Mouse (Mus musculus): Measurements from ENCODE around the gene Phf21b.
"Not testable (repeated sequence)": the region's sequence is repeated elsewhere in the genome, so short reads cannot be mapped to it uniquely, and the experiment has no call there.

Phf21b gene

GRCm38 (mm10) chr15:84856006-84856995 is at the start of gene Phf21b:
Gene Phf21b, minus strand, starts transcription at chr15:84856049.
- no peak for DNase-seq (ENCODE audit: extremely low spot score, low read depth, low spot score)

GRCm38 (mm10) chr15:84903843-84904385 is 48.1 kb upstream of the Phf21b start:
- no peak for DNase-seq (ENCODE audit: extremely low spot score, low read depth, low spot score)

- no peak for DNase-seq (ENCODE audit: extremely low spot score, low read depth, low spot score)
Observed at GRCm38 (mm10) chr15:84898077-84898476, 42.2 kb upstream of the Phf21b start.

DNA sequence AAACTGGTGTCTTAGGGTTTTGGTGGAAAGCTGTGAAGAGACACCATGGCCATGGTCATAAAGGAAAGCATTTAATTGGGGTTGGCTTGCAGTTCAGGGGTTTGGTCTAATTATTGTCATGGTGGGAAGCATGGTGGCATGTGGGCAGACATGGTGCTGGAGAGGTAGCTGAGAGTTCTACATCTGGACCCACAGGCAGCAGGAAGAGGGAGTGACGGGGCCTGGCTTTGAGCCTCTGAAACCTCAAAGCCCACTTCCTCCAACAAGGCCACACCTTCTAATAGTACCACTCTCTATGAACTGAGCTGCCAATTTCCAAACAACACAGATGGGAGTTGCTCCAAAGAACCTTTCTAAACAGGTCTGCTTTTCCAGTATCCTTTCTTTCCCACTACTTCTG is 40.8 kb upstream of the Phf21b start:
- no peak for DNase-seq (ENCODE audit: extremely low spot score, low read depth, low spot score)

GRCm38 (mm10) chr15:84896216-84896615 is 40.4 kb upstream of the Phf21b start:
- DNase-seq (ENCODE audit: extremely low spot score, low read depth, low spot score): not testable (repeated sequence)

GRCm38 (mm10) chr15:84891658-84892057 is 35.8 kb upstream of the Phf21b start:
- DNase-seq (ENCODE audit: extremely low spot score, low read depth, low spot score): peak; percentile 56

- DNase-seq (ENCODE audit: extremely low spot score, low read depth, low spot score): no peak
Observed at GRCm38 (mm10) chr15:84891246-84891645, 35.4 kb upstream of the Phf21b start.

DNA sequence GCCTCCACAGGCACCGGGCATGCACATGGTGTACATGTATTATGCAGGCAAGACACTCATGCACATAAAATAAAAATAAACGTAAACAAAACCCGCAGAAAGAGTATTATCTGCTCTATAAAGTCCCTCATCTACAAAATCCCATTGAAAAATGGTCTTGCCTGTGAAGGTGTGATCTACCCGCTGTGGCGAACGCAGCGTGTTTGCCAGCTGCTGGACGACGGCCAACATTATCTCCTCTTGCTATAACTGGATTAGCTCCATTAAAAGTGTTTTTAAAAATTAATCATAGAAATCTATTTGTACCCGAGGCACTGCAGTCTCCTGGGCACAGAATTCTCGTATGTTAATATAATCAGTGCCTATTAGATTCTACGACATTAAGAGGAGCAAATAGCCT is 32.2 kb upstream of the Phf21b start:
- no peak for DNase-seq (ENCODE audit: extremely low spot score, low read depth, low spot score)

DNA sequence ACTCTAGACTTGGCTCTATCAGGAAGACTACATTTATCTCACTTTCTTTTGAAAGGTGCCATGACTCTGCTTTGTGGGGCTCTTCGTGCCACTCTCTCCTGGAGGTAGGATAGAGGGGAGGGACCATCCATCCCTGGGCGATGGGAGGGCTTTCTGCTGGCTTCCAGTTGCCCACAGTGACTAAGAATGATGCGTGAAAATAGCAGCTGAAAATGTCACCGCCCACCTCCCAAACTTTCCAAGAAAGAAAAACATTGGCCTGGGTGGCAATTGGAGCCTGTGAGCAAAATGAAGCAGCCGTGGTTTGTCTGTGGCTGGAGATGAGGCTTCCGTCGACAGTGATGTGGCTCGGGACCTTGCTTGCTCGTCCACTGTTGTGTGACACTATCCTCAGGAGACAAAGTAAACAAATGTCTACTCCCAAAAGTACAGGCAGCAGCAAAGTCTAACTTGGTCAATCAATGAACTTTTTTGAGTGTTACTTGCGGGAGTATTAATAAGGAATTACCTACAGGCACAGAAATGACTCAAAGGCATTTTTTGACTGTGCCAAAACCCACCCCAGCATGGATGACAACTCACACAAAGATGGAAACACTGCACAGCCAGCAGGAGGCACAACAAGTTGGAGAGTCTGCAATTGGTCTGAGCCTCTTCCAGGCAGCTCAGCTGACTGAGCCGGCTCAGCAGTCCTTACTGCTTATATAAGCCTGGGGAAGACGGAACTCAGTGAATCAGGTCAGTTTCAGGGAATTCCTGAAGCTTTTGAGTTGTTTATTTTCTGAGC is 21.4 kb upstream of the Phf21b start:
- no peak for DNase-seq (ENCODE audit: extremely low spot score, low read depth, low spot score)

DNA sequence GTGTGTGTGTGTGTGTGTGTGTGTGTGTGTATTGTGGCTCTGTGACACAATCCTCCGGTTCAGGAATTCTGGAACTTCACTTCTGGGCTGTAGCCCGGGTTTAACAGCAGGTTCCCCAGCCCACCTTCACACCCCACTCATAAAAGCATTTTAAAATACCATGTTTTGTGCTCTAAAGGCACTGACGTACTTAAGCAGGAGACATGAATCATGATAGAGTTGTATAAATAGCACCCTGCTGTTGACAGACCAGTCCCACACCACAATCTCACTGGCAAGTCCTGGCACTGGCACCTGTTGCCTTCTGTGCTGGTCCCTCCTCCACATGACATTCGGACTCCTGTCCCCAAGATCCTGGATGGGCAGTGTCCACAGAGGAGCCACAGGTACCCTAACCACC is 18.0 kb upstream of the Phf21b start:
- DNase-seq (ENCODE audit: extremely low spot score, low read depth, low spot score): no peak

GRCm38 (mm10) chr15:84873079-84873478 is 17.2 kb upstream of the Phf21b start:
- DNase-seq (ENCODE audit: extremely low spot score, low read depth, low spot score): no peak

GRCm38 (mm10) chr15:84871802-84872201 is 16.0 kb upstream of the Phf21b start:
- no peak for DNase-seq (ENCODE audit: extremely low spot score, low read depth, low spot score)

GRCm38 (mm10) chr15:84861911-84862310 is 6.1 kb upstream of the Phf21b start:
- no peak for DNase-seq (ENCODE audit: extremely low spot score, low read depth, low spot score)

GRCm38 (mm10) chr15:84857623-84858022 is 1.8 kb upstream of the Phf21b start:
- no peak for DNase-seq (ENCODE audit: extremely low spot score, low read depth, low spot score)

GRCm38 (mm10) chr15:84854921-84855901 is 638 bp downstream of the Phf21b start:
- no peak for DNase-seq (ENCODE audit: extremely low spot score, low read depth, low spot score)

- DNase-seq (ENCODE audit: extremely low spot score, low read depth, low spot score): no peak
Observed at GRCm38 (mm10) chr15:84854171-84854811, 1.6 kb downstream of the Phf21b start.

DNA sequence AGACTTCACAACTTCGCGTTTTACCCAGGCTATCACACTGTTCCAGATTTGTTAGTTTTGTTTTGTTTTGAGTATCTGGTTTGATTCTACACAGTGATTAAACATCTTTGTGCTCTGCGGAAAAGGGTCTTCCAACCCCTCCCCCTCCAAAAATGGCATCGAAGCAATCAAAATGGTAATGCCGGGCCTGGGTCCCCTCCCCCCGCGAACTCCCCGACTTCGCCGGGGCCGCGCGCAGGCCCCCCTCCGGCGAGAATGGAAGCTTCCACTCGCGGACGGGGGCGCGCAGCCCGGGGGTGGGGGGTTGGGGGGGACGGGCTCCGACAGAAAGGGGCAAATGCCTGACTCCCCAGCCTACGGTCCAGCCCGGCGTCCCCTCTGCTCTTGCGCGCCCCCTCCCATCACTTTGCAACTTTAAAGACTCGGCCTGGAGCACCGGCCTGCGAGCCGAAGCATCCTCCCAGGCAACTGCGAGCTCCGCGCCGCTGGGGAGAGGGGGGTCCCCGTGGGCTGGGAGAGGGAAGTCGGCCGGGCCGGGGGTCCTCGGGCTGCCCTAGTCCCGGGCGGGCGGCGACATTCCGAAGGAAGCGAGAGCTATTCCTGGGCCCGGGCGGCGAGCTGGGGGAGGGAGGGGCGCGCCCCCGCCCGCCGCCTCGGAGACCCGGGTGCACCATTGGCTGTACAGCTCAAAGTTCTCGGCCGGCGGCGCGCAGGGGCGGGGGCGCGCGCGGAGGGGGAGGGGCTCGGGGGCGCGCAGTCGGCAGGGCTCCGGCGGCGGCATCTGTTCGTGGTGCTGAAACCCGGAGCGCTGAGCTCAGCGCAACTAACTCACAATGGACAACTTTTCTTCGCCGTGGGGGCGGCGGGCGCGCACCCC is 2.4 kb downstream of the Phf21b start:
- no peak for DNase-seq (ENCODE audit: extremely low spot score, low read depth, low spot score)

DNA sequence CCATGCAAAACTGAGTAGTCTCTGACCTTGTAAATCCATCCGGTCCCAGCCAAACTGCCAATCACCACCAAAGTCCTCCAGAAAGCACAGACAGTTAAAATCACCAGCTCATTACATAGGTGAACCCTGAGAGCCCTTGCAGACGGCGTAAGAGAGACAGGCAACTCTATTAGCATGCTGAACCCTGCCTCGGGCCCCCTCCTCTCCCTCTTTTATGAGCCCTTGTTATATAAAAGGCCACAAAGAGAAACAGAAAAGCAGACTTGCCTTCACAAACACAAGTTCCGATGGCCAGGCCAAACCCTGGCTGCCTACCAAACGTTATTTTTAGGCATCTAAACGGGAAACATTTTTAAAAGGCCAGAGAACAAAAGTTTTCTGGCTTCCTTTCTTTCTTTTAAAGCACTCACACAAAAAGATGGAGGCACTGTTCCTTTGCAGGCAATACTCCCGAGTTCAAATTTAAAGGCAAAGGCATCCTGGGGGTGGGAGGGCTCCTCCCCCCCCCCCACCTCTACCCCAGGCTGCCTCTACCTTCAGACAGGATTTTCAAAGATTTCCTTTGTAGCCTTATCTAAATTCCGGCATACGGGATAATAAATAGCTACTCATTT is 3.3 kb downstream of the Phf21b start:
- DNase-seq (ENCODE audit: extremely low spot score, low read depth, low spot score): no peak

Measured in hindlimb bud, embryonic 11.5 days (tissue).